Mouse (Mus musculus) CH12.LX (cell line): ENCODE measurements around the gene Hdac1. TPM values are rescaled to one million over a fixed set of nuclear protein-coding genes. Genes with fewer than 3 reads are reported as not detected.
A peak's percentile ranks its signal among the peaks of the same experiment; 100 is the strongest.

Source experiments
- DNase-seq: peaks from one replicate; pipeline ENCODE4 v3.0.0-alpha.2; 2013; ENCODE audit errors: extremely low read depth
- H3K27ac ChIP-seq: 2 replicates; pipeline ENCODE4 v1.5.1; 2012; ENCODE audit warnings: low read depth, mild to moderate bottlenecking, control low read depth, moderate library complexity; ENCODE audit not compliant: insufficient read depth
- H3K27me3 ChIP-seq: replicated peaks from 2 replicates; pipeline ENCODE3; 2012; ENCODE audit warnings: inconsistent platforms
- H3K36me3 ChIP-seq, 2 experiments: replicated peaks in 1 of 2; 2 replicates each; pipeline versions ENCODE3 to v1.6.1; 2012; ENCODE audit warnings: inconsistent platforms in 1 of 2, low read length in 1 of 2, mild to moderate bottlenecking in 1 of 2, mixed read lengths in 1 of 2, moderate library complexity in 1 of 2; ENCODE audit not compliant: control insufficient read depth in 1 of 2, insufficient read depth in 1 of 2
- H3K4me1 ChIP-seq, 2 experiments: 2 replicates each; pipeline ENCODE4 v1.6.1; 2012; ENCODE audit warnings: inconsistent platforms in 1 of 2, moderate library complexity in 1 of 2; ENCODE audit not compliant: insufficient read depth in 2 of 2, control insufficient read depth in 1 of 2
- H3K4me2 ChIP-seq: 2 replicates; pipeline ENCODE4 v1.6.1; 2012; ENCODE audit warnings: low read depth, mild to moderate bottlenecking, control low read depth; ENCODE audit not compliant: poor library complexity, insufficient read depth, severe bottlenecking
- H3K4me3 ChIP-seq, 3 experiments: fragments of 150-350 bp in 1 of 3; sonication (generic) in 1 of 3; replicated peaks in 1 of 3; 2 replicates each; pipeline versions ENCODE3 to v1.5.1; 2011 to 2012; ENCODE audit warnings: low read depth in 2 of 3, low read length in 2 of 3, mild to moderate bottlenecking in 2 of 3, moderate library complexity in 2 of 3, control low read depth in 1 of 3, improper control_type of control experiment in 1 of 3, inconsistent platforms in 1 of 3, mixed read lengths in 1 of 3; ENCODE audit not compliant: poor library complexity in 1 of 3
- H3K79me2 ChIP-seq: replicated peaks from 2 replicates; pipeline ENCODE4 v1.6.1; 2012; ENCODE audit warnings: mild to moderate bottlenecking, moderate library complexity; ENCODE audit not compliant: control insufficient read depth, poor library complexity, insufficient read depth, severe bottlenecking; ENCODE audit errors: extremely low read depth
- H3K9ac ChIP-seq: 2 replicates; pipeline ENCODE4 v1.6.1; 2012; ENCODE audit warnings: low read depth, mild to moderate bottlenecking, control low read depth, moderate library complexity; ENCODE audit not compliant: insufficient read depth
- H3K9me3 ChIP-seq: replicated peaks from 2 replicates; pipeline ENCODE3; 2012; ENCODE audit warnings: low read length, inconsistent platforms, mixed read lengths
- BHLHE40 ChIP-seq: IDR thresholded peaks from 2 replicates; pipeline ENCODE4 v1.6.1; 2011; ENCODE audit warnings: mild to moderate bottlenecking, low read depth, low read length, improper control_type of control experiment
- CHD1 ChIP-seq: IDR thresholded peaks from 2 replicates; pipeline ENCODE4 v1.6.1; 2012; ENCODE audit warnings: low read depth, low read length, improper control_type of control experiment, inconsistent platforms
- CTCF ChIP-seq, 2 experiments: IDR thresholded peaks in 1 of 2; conservative IDR thresholded peaks in 1 of 2; 2 replicates each; pipeline ENCODE4 v1.5.1; 2011 to 2012; ENCODE audit warnings: low read depth in 2 of 2, low read length in 2 of 2, improper control_type of control experiment in 1 of 2, inconsistent platforms in 1 of 2, mild to moderate bottlenecking in 1 of 2, moderate library complexity in 1 of 2
- EP300 ChIP-seq: IDR thresholded peaks from 2 replicates; pipeline ENCODE4 v1.6.1; 2011; ENCODE audit warnings: low read length, improper control_type of control experiment
- ETS1 ChIP-seq: conservative IDR thresholded peaks from 2 replicates; pipeline ENCODE4 v1.6.1; 2012; ENCODE audit warnings: low read depth, mild to moderate bottlenecking, inconsistent platforms, low read length, improper control_type of control experiment, moderate library complexity
- GABPA ChIP-seq: IDR thresholded peaks from 2 replicates; pipeline ENCODE4 v1.6.1; 2012; ENCODE audit warnings: low read depth, low read length, improper control_type of control experiment, inconsistent platforms; ENCODE audit not compliant: insufficient replicate concordance
- JUN ChIP-seq: IDR thresholded peaks from 2 replicates; pipeline ENCODE4 v1.6.1; 2011; ENCODE audit warnings: low read depth, mild to moderate bottlenecking, low read length, improper control_type of control experiment, moderate library complexity; ENCODE audit not compliant: insufficient read depth
- MEF2A ChIP-seq: IDR thresholded peaks from 2 replicates; pipeline ENCODE4 v1.6.1; 2014; ENCODE audit warnings: low read depth, mild to moderate bottlenecking, inconsistent platforms, low read length, improper control_type of control experiment, borderline replicate concordance
- MXI1 ChIP-seq: IDR thresholded peaks from 2 replicates; pipeline ENCODE4 v1.6.1; 2011; ENCODE audit warnings: mild to moderate bottlenecking, low read depth, low read length, improper control_type of control experiment
- MYC ChIP-seq: IDR thresholded peaks from 2 replicates; pipeline ENCODE4 v1.6.1; 2011; ENCODE audit warnings: low read depth, mild to moderate bottlenecking, improper control_type of control experiment, low read length
- NELFE ChIP-seq: IDR thresholded peaks from 2 replicates; pipeline ENCODE4 v1.6.1; 2011; ENCODE audit warnings: low read depth, low read length, improper control_type of control experiment
- RAD21 ChIP-seq: IDR thresholded peaks from 2 replicates; pipeline ENCODE4 v1.6.1; 2011; ENCODE audit warnings: low read depth, mild to moderate bottlenecking, low read length, improper control_type of control experiment, moderate library complexity
- TBP ChIP-seq: conservative IDR thresholded peaks from 2 replicates; pipeline ENCODE4 v1.6.1; 2011; ENCODE audit warnings: low read depth, low read length, improper control_type of control experiment
- TCF12 ChIP-seq: IDR thresholded peaks from 2 replicates; pipeline ENCODE4 v1.6.1; 2014; ENCODE audit warnings: low read depth, mild to moderate bottlenecking, inconsistent platforms, low read length, improper control_type of control experiment
- UBTF ChIP-seq: IDR thresholded peaks from 2 replicates; pipeline ENCODE4 v1.6.1; 2012; ENCODE audit warnings: low read depth, mild to moderate bottlenecking, inconsistent platforms, low read length, improper control_type of control experiment, moderate library complexity
- ZMIZ1 ChIP-seq: IDR thresholded peaks from 2 replicates; pipeline ENCODE4 v1.6.1; 2012; ENCODE audit warnings: low read depth, mild to moderate bottlenecking, inconsistent platforms, low read length, improper control_type of control experiment
- ZNF384 ChIP-seq: IDR thresholded peaks from 2 replicates; pipeline ENCODE4 v1.6.1; 2012; ENCODE audit warnings: low read depth, low read length, improper control_type of control experiment, inconsistent platforms
- dilution Hi-C: fragments of 300-500 bp; cut with MboI; formaldehyde crosslinking; loops from 2 replicates; pipeline ENCODE4 v1.14.3; 2020; ENCODE audit warnings: low sequenced_read_pairs; ENCODE audit not compliant: extremely low pct_unique_long_range_greater_than_20kb, extremely low pct_ligation_motif_present
- in situ Hi-C: fragments of 300-500 bp; cut with MboI; formaldehyde crosslinking; loops from 3 replicates; pipeline ENCODE4 v1.14.3; 2019; ENCODE audit warnings: low sequenced_read_pairs, low pct_ligation_motif_present, low pct_unique_long_range_greater_than_20kb, mixed read lengths
- polyA plus RNA-seq: library from polyadenylated mRNA; unstranded; fragments of >175 nt; gene quantifications from 2 replicates; pipeline ENCODE4 v1.2.1, GENCODE M21; 2012; ENCODE audit warnings: low read depth; ENCODE audit not compliant: insufficient read length
- total RNA-seq, 2 experiments: library from RNA; depleted of rRNA; stranded (reverse); fragments of 300-350 nt in 1 of 2; fragments of >200 nt in 1 of 2; gene quantifications; 2 replicates each; pipeline ENCODE4 v1.2.3; 2012 to 2014

Hdac1 gene
- total and polyA plus RNA-seq, 3 experiments: 71.7 to 231 (median 106) TPM

GRCm38 (mm10) chr4:129518519-129518918, 24.0 kb downstream of the Hdac1 start:
- DNase-seq: no peak
- Histone ChIP-seq H3K9ac (no peak overlapping the region), H3K27ac (peak overlapping the region; percentile 15; the same call in 1 of the 2 replicates), H3K4me2 (no peak overlapping the region), H3K4me3 (no peak overlapping the region), H3K9me3 (no peaks in the 10 kb centered on the region), H3K36me3 (peaks cover 68 to 70% of the 10 kb centered on the region in 2 experiments), H3K4me1 (peaks cover 4 to 31% of the 10 kb centered on the region in 2 experiments)
- dilution Hi-C loops: no loop called here
- peak; percentile 23; the same call in 1 of the 2 replicates for TF ChIP-seq TCF12
- peak; percentile 53 for TF ChIP-seq JUN
- peak; percentile 57 for TF ChIP-seq BHLHE40
- peak; percentile 86 for TF ChIP-seq ETS1
- TF ChIP-seq GABPA: no peak
- TF ChIP-seq MEF2A: peak; percentile 29; the same call in 1 of the 2 replicates
- TF ChIP-seq RAD21: no peak
- TF ChIP-seq EP300: peak; percentile 80
- no peak for TF ChIP-seq TBP
- TF ChIP-seq MYC: no peak
- no peak for TF ChIP-seq UBTF
- TF ChIP-seq, all 38 proteins: peak for 6
- Histone ChIP-seq H3K27me3 (no peaks in the 10 kb centered on the region), H3K79me2 (peaks cover 14% of the 10 kb centered on the region)
- in situ Hi-C loops: no loop called here

DNA sequence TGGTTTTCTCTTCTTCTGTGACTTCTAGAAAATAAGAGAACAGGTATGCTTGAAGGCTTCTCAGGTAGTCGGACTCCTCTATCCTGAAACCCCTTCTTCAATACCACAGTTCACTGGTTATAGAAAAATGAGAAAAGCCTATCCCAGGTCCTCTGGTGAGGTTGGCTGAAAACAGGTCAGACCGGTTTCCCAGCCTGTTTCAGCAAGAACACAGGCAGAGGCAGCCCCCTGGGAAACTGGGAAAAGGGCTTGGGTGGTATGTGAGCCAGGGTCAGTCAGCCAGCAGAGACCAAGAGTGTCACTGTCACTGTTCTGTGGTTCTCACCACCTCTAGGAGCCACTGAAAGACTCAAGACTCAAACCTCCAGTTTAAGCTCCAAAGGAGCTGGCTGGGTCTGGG, 25.6 kb downstream of the Hdac1 start:
- no peaks in the 10 kb centered on the region for H3K27me3 ChIP-seq
- H3K79me2 ChIP-seq: peaks cover 14% of the 10 kb centered on the region
- DNase-seq: no peak
- H3K27ac ChIP-seq: no peak overlapping the region
- H3K4me2 ChIP-seq: no peak overlapping the region
- no peak for TF ChIP-seq EP300
- TF ChIP-seq CTCF (conservative IDR thresholded peaks at IDR 0.05 in 1 of 2, IDR thresholded peaks at IDR 0.05 in 1 of 2; ENCODE audit: low read depth in 2 of 2, low read length in 2 of 2): no peak
- no peak for TF ChIP-seq TBP
- TF ChIP-seq ZNF384: no peak
- no peak for TF ChIP-seq NELFE
- TF ChIP-seq MXI1: no peak
- TF ChIP-seq CHD1: no peak
- no peak for TF ChIP-seq ZMIZ1
- H3K9ac ChIP-seq: no peak overlapping the region
- H3K9me3 ChIP-seq: no peaks in the 10 kb centered on the region
- H3K4me3 ChIP-seq: no peak overlapping the region
- peaks cover 10 to 43% of the 10 kb centered on the region in 2 experiments for H3K4me1 ChIP-seq
- in situ Hi-C loops (no loop called here), dilution Hi-C loops (no loop called here)
- peaks cover 52 to 54% of the 10 kb centered on the region in 2 experiments for H3K36me3 ChIP-seq
